In genomic region chr9:6217505-6217904, GRCm38 (mm10) we compare ENCODE assay signal across 23 mouse cellular contexts. TPM values are rescaled to one million over a fixed set of nuclear protein-coding genes. Genes with fewer than 3 reads are reported as not detected.
"Had no signal": no experiment of that assay in that cellular context is flagged by ENCODE, and none has a peak within 500 bp of the region (broad histone marks: within the 10 kb centered on the region; RNA-seq: fewer than 3 reads in every experiment).

No protein-coding gene starts in this region.

- ATAC-seq: liver, postnatal 0 days; lung, postnatal 0 days; midbrain, embryonic 13.5 days; midbrain, embryonic 15.5 days had no signal

- H3K4me2 ChIP-seq: liver, embryonic 11.5 days; liver, embryonic 13.5 days; liver, embryonic 15.5 days; lung, embryonic 15.5 days; midbrain, embryonic 11.5 days; midbrain, embryonic 13.5 days; midbrain, embryonic 15.5 days; stomach, embryonic 15.5 days had no signal

- H3K4me3 ChIP-seq: liver, embryonic 13.5 days; liver, embryonic 15.5 days; lung, embryonic 15.5 days; megakaryocyte, embryonic 14.5 days; midbrain, embryonic 13.5 days; midbrain, embryonic 15.5 days; stomach, embryonic 15.5 days had no signal

- H3K9me3 ChIP-seq: liver, embryonic 13.5 days; liver, embryonic 15.5 days; lung, embryonic 15.5 days; midbrain, embryonic 13.5 days; midbrain, embryonic 15.5 days; stomach, embryonic 15.5 days had no signal

- H3K4me1 ChIP-seq: liver, embryonic 13.5 days; liver, embryonic 15.5 days; lung, embryonic 15.5 days; megakaryocyte, embryonic 14.5 days; midbrain, embryonic 13.5 days; midbrain, embryonic 15.5 days; stomach, embryonic 15.5 days had no signal

- H3K36me3 ChIP-seq: liver, embryonic 13.5 days; liver, embryonic 15.5 days; lung, embryonic 15.5 days; midbrain, embryonic 13.5 days; midbrain, embryonic 15.5 days; stomach, embryonic 15.5 days had no signal

- H3K27ac ChIP-seq: liver, embryonic 13.5 days; liver, embryonic 15.5 days; lung, embryonic 15.5 days; macrophage; midbrain, embryonic 13.5 days; midbrain, embryonic 15.5 days; stomach, embryonic 15.5 days; stomach, postnatal 0 days had no signal

- DNase-seq: liver, embryonic 13.5 days; liver, postnatal 0 days; lung, adult 2 months; lung, postnatal 14 days; lung, postnatal 36 days; right cerebral cortex, postnatal 14 days; thymus, adult 2 months; thymus, postnatal 25 days; thymus, postnatal 4 days had no signal

- H3K27me3 ChIP-seq: liver, embryonic 13.5 days; liver, embryonic 15.5 days; lung, embryonic 15.5 days; megakaryocyte, embryonic 14.5 days; midbrain, embryonic 13.5 days; midbrain, embryonic 15.5 days; stomach, embryonic 15.5 days had no signal

- H3K9ac ChIP-seq: liver, embryonic 13.5 days; liver, embryonic 15.5 days; liver, postnatal 0 days; lung, embryonic 15.5 days; midbrain, embryonic 13.5 days; midbrain, embryonic 15.5 days; stomach, embryonic 15.5 days had no signal

RNA-seq across cellular contexts. Expression of gene Pdgfd, which starts 49.1 kb away (rescaled TPM):
- polyA plus RNA-seq: macrophage had no signal

RNA-seq across cellular contexts. Expression of gene Ddi1, which starts 52.1 kb away (rescaled TPM):
- polyA plus RNA-seq: liver, embryonic 13.5 days; liver, embryonic 15.5 days; liver, postnatal 0 days; lung, adult 2 months; macrophage; midbrain, embryonic 11.5 days; midbrain, embryonic 15.5 days; midbrain, postnatal 0 days; spleen, adult 2 months; thymus, adult 2 months; urinary bladder, adult 2 months had no signal
